Mouse (Mus musculus): ENCODE data around the gene Ndrg3. TPM values are rescaled to one million over a fixed set of nuclear protein-coding genes. Genes with fewer than 3 reads are reported as not detected.
"Not testable (repeated sequence)": the region's sequence is repeated elsewhere in the genome, so short reads cannot be mapped to it uniquely, and the experiment has no call there.

Gene Ndrg3
- polyA plus RNA-seq, 1 experiment = 29.1 TPM

DNA sequence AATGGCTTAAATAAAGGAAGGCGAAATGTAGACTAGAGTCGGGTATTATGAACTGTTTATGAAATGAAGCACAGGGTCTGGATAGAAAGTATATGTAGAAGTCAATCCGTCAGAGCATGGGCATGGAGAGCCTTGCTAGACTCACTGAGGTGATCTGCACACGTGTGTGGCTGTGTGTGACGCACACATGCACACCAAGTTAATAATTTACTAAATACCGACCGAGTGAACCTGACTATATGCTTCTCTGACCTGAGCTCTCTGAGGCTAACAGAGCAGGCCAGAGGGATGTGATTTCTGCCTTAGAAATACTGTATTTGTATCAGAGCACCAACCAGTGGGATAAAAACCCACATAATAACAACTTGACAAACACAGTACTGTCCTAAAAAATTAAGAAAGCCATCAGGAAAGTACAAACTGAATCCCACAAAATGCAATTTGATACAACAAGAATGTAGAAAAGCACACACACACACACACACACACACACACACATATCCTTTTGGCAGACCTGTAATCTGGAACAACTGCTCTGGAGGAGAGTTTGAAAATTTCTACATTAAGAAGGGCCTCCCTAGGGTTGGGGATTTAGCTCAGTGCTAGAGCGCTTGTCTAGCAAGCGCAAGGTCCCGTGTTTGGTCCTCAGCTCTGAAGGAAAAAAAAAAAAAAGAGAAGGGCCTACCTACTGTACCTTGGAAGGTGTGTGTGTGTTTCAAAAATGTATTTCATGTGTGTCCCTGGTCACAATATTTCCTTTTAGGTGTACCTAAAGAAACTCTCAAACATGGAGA, 40.4 kb downstream of the Ndrg3 start:
- Histone ChIP-seq H3K79me3 (ENCODE audit: low read depth) (no peaks in the 10 kb centered on the region), H3K27me3 (ENCODE audit: control insufficient read depth, insufficient read depth, insufficient read length) (no peaks in the 10 kb centered on the region), H3K4me3 (ENCODE audit: insufficient read depth, poor library complexity, severe bottlenecking) (no peak overlapping the region), H3ac (ENCODE audit: control insufficient read depth, insufficient read length, low read depth) (no peak overlapping the region), H3K79me2 (ENCODE audit: control insufficient read depth, insufficient read depth) (no peaks in the 10 kb centered on the region), H3K36me3 (ENCODE audit: control insufficient read depth, insufficient read depth) (peaks cover 10% of the 10 kb centered on the region)
- TF ChIP-seq CTCF (IDR thresholded peaks at IDR 0.05; ENCODE audit: control insufficient read depth, insufficient read depth, insufficient read length) (no peak), USF1 (IDR thresholded peaks at IDR 0.05; ENCODE audit: low read depth) (no peak), MYOG (IDR thresholded peaks at IDR 0.05; ENCODE audit: control insufficient read depth, extremely low read depth, insufficient read length) (no peak), MYOD1 (IDR thresholded peaks at IDR 0.05; ENCODE audit: control insufficient read depth, insufficient read length, low read depth) (no peak), CEBPB (IDR thresholded peaks at IDR 0.05; ENCODE audit: low read depth) (no peak), MAX (IDR thresholded peaks at IDR 0.05) (no peak), FOSL1 (IDR thresholded peaks at IDR 0.05; ENCODE audit: insufficient read depth, low read length, poor library complexity, severe bottlenecking) (no peak)

DNA sequence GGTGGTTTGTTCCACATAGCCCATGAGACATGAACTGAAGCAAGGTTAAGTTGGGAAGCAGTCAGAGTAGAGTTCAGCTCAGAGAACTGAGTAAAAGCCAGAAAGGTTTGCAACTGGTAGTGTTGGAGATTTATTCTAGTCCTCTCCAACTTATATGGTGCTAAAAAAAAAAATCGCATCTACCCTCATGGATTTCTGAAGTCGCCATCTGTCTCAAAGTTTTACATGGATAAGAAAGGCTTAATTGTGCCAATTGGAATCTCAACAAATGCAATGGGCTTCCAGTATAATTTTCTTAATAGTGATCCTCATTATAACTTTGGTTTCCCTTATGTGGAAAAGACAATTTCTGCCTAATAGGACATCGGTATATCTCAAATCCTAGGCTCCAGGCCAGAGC, 41.0 kb downstream of the Ndrg3 start:
- TF ChIP-seq USF1 (IDR thresholded peaks at IDR 0.05; ENCODE audit: low read depth) (no peak), MYOD1 (IDR thresholded peaks at IDR 0.05; ENCODE audit: control insufficient read depth, insufficient read length, low read depth) (no peak), MYOG (IDR thresholded peaks at IDR 0.05; ENCODE audit: control insufficient read depth, extremely low read depth, insufficient read length) (no peak), FOSL1 (IDR thresholded peaks at IDR 0.05; ENCODE audit: insufficient read depth, low read length, poor library complexity, severe bottlenecking) (no peak), MAX (IDR thresholded peaks at IDR 0.05) (no peak), CTCF (IDR thresholded peaks at IDR 0.05; ENCODE audit: control insufficient read depth, insufficient read depth, insufficient read length) (no peak), CEBPB (IDR thresholded peaks at IDR 0.05; ENCODE audit: low read depth) (no peak)
- H3K27me3 ChIP-seq (ENCODE audit: control insufficient read depth, insufficient read depth, insufficient read length) = no peaks in the 10 kb centered on the region
- H3K79me3 ChIP-seq (ENCODE audit: low read depth) = no peaks in the 10 kb centered on the region
- no peaks in the 10 kb centered on the region for H3K79me2 ChIP-seq (ENCODE audit: control insufficient read depth, insufficient read depth)
- H3ac ChIP-seq (ENCODE audit: control insufficient read depth, insufficient read length, low read depth) = no peak overlapping the region
- peaks cover 10% of the 10 kb centered on the region for H3K36me3 ChIP-seq (ENCODE audit: control insufficient read depth, insufficient read depth)
- no peak overlapping the region for H3K4me3 ChIP-seq (ENCODE audit: insufficient read depth, poor library complexity, severe bottlenecking)

DNA sequence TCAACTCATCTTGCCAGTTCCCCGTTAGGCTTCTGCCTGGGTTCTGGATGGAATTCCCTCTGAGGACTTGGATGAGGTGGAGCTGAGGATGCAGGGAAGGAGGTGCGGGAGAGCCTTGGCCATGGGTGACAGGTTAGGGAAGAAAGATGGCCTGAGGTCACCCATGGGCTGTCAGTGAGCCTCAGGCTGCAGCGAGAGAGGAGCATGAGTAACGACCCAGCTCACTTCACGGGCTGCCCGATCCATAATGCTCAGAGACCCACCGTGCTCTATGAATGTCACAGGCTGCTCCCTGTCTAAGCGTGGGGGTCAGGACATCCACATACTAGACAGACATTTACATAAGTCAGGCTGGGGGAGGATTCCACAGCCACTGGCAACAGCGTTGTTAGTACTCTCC, 50.3 kb downstream of the Ndrg3 start:
- not testable (repeated sequence) for H3ac ChIP-seq (ENCODE audit: control insufficient read depth, insufficient read length, low read depth); H3K4me3 ChIP-seq (ENCODE audit: insufficient read depth, poor library complexity, severe bottlenecking)

DNA sequence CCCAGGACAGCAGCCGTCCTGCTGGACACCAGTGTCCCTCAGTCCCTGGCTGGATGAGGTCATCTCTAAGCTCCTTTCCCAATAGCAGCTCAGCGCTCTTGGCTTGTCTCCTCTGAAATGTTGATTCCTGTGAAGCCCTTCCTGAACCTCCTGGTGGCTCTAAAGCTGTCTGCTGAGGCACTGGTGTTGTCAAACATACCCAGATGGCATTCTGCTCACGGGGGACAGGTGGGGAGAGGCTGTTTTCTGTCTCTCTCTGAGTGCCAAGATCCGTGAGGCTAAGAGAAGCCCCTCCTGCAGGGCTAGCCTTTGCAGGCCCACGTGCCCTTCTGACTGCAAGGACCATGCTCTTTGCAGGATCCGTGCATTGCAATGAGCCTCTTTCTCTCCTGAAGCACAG, 51.9 kb downstream of the Ndrg3 start:
- not testable (repeated sequence) for H3K79me2 ChIP-seq (ENCODE audit: control insufficient read depth, insufficient read depth); H3K27me3 ChIP-seq (ENCODE audit: control insufficient read depth, insufficient read depth, insufficient read length); H3ac ChIP-seq (ENCODE audit: control insufficient read depth, insufficient read length, low read depth); H3K36me3 ChIP-seq (ENCODE audit: control insufficient read depth, insufficient read depth); H3K4me3 ChIP-seq (ENCODE audit: insufficient read depth, poor library complexity, severe bottlenecking); H3K79me3 ChIP-seq (ENCODE audit: low read depth)

More for the DNA sequence above, 50.3 kb downstream of the Ndrg3 start:
- H3K27me3 ChIP-seq (ENCODE audit: control insufficient read depth, insufficient read depth, insufficient read length); H3K79me3 ChIP-seq (ENCODE audit: low read depth); H3K79me2 ChIP-seq (ENCODE audit: control insufficient read depth, insufficient read depth); H3K36me3 ChIP-seq (ENCODE audit: control insufficient read depth, insufficient read depth): not testable (repeated sequence)

DNA sequence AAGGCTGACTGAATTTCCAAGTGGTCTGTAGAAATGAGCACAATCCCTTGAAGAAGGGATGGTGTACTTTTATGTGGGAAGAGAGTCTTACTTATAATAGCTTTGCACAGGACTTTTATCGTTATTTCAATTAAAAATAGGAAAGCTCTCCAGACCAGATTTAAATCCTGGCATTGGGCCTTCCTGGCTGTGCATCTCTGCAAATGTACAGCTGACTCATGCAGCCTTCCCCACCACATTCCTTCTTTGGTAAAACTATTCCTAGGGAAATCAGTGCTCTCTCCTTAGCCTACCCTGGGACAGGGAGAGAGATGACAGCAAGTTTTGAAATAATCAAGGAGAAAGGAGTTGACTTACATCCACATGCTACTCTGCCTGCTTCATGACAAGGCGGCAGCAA, 54.1 kb downstream of the Ndrg3 start:
- H3K79me2 ChIP-seq (ENCODE audit: control insufficient read depth, insufficient read depth) = no peaks in the 10 kb centered on the region
- no peak overlapping the region for H3K4me3 ChIP-seq (ENCODE audit: insufficient read depth, poor library complexity, severe bottlenecking)
- no peaks in the 10 kb centered on the region for H3K27me3 ChIP-seq (ENCODE audit: control insufficient read depth, insufficient read depth, insufficient read length)
- TF ChIP-seq CEBPB (IDR thresholded peaks at IDR 0.05; ENCODE audit: low read depth) (no peak), MYOD1 (IDR thresholded peaks at IDR 0.05; ENCODE audit: control insufficient read depth, insufficient read length, low read depth) (no peak), MAX (IDR thresholded peaks at IDR 0.05) (no peak), CTCF (IDR thresholded peaks at IDR 0.05; ENCODE audit: control insufficient read depth, insufficient read depth, insufficient read length) (no peak), FOSL1 (IDR thresholded peaks at IDR 0.05; ENCODE audit: insufficient read depth, low read length, poor library complexity, severe bottlenecking) (no peak), USF1 (IDR thresholded peaks at IDR 0.05; ENCODE audit: low read depth) (no peak), MYOG (IDR thresholded peaks at IDR 0.05; ENCODE audit: control insufficient read depth, extremely low read depth, insufficient read length) (no peak)
- peaks cover 7% of the 10 kb centered on the region for H3K36me3 ChIP-seq (ENCODE audit: control insufficient read depth, insufficient read depth)
- no peak overlapping the region for H3ac ChIP-seq (ENCODE audit: control insufficient read depth, insufficient read length, low read depth)
- H3K79me3 ChIP-seq (ENCODE audit: low read depth) = no peaks in the 10 kb centered on the region

DNA sequence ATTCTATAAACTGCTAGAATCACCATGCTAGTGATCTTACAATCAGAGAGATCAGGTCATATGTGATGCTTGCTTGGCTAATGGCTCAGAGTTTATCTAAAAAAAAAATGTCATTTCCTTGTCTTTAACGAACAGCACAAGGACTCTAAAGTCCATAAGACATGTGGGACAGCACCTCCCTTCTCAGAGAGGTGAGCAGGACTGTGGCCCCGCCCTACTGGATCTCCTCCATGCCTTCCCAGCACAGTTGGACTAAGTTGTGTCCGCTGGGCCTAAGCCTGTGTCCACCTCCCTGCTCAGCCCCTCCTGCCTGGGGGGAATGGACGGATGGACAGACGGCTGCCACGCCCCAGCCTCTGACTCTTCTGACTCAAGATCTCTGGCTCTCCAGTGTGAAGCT, 56.9 kb downstream of the Ndrg3 start:
- Histone ChIP-seq H3K79me2 (ENCODE audit: control insufficient read depth, insufficient read depth) (no peaks in the 10 kb centered on the region), H3K36me3 (ENCODE audit: control insufficient read depth, insufficient read depth) (no peaks in the 10 kb centered on the region), H3K27me3 (ENCODE audit: control insufficient read depth, insufficient read depth, insufficient read length) (no peaks in the 10 kb centered on the region), H3K4me3 (ENCODE audit: insufficient read depth, poor library complexity, severe bottlenecking) (no peak overlapping the region), H3ac (ENCODE audit: control insufficient read depth, insufficient read length, low read depth) (no peak overlapping the region), H3K79me3 (ENCODE audit: low read depth) (no peaks in the 10 kb centered on the region)
- TF ChIP-seq MYOD1 (IDR thresholded peaks at IDR 0.05; ENCODE audit: control insufficient read depth, insufficient read length, low read depth) (no peak), USF1 (IDR thresholded peaks at IDR 0.05; ENCODE audit: low read depth) (no peak)
